24 mouse cellular contexts compared by ENCODE assay signal in genomic region chr2:18022886-18023285, GRCm38 (mm10). TPM values are rescaled to one million over a fixed set of nuclear protein-coding genes. Genes with fewer than 3 reads are reported as not detected.
"Had no signal": no experiment of that assay in that cellular context is flagged by ENCODE, and none has a peak within 500 bp of the region (broad histone marks: within the 10 kb centered on the region; RNA-seq: fewer than 3 reads in every experiment).

No protein-coding gene starts in this region.

- H3K27me3 ChIP-seq: neural tube, embryonic 13.5 days; neural tube, embryonic 15.5 days; stomach, embryonic 15.5 days had no signal

- H3K36me3 ChIP-seq: neural tube, embryonic 13.5 days; neural tube, embryonic 15.5 days; stomach, embryonic 15.5 days had no signal

- H3K4me2 ChIP-seq: neural tube, embryonic 13.5 days; neural tube, embryonic 15.5 days; stomach, embryonic 15.5 days had no signal

- DNase-seq: retina, postnatal 1 day; right cerebral cortex, adult 18-20 months; right cerebral cortex, postnatal 14 days; right cerebral cortex, postnatal 25 days; right cerebral cortex, postnatal 4 days; spleen, adult 18-20 months; thymus, adult 18-20 months; thymus, adult 2 months; thymus, postnatal 14 days; thymus, postnatal 25 days; thymus, postnatal 36 days; thymus, postnatal 4 days had no signal

- H3K9ac ChIP-seq: neural tube, embryonic 13.5 days; neural tube, embryonic 15.5 days; stomach, embryonic 15.5 days had no signal

- H3K4me3 ChIP-seq: neural tube, embryonic 13.5 days; neural tube, embryonic 15.5 days; stomach, embryonic 15.5 days had no signal

- H3K27ac ChIP-seq: neural tube, embryonic 13.5 days; neural tube, embryonic 15.5 days; stomach, embryonic 15.5 days; stomach, postnatal 0 days had no signal

- H3K9me3 ChIP-seq: neural tube, embryonic 13.5 days; neural tube, embryonic 15.5 days; stomach, embryonic 15.5 days had no signal

RNA-seq across cellular contexts. Expression of gene H2al2a, which starts 26.1 kb away (rescaled TPM):
- total RNA-seq: neutrophil, adult 5-6 weeks had no signal
- polyA plus RNA-seq: neural tube, embryonic 13.5 days; neural tube, embryonic 14.5 days; neural tube, embryonic 15.5 days; small intestine, adult 2 months; spleen, adult 2 months; stomach, embryonic 14.5 days; stomach, embryonic 15.5 days; stomach, embryonic 16.5 days; stomach, postnatal 0 days; thymus, adult 2 months; thymus, postnatal 0 days; urinary bladder, adult 2 months had no signal
